Mouse (Mus musculus) midbrain, embryonic 14.5 days (tissue): ENCODE measurements around the gene Ints6l. TPM values are rescaled to one million over a fixed set of nuclear protein-coding genes. Genes with fewer than 3 reads are reported as not detected.

ENCODE experiments used
- ATAC-seq: fragments of 200-750 bp; cut with Nextera tagmentation; 2 replicates; pipeline ENCODE4 v1.8.0; 2017; ENCODE audit warnings: moderate number of reproducible peaks, moderate library complexity; ENCODE audit not compliant: low FRiP score, low TSS enrichment
- DNase-seq: peaks from one replicate; pipeline ENCODE4 v3.0.0-alpha.2; 2015
- H3K27ac ChIP-seq: fragments of 300-500 bp; sonication (generic); replicated peaks from 2 replicates; pipeline ENCODE4 v1.5.1; 2014; ENCODE audit warnings: mild to moderate bottlenecking, low read depth, low read length, moderate library complexity
- H3K27me3 ChIP-seq: fragments of 300-500 bp; sonication (generic); 2 replicates; pipeline ENCODE4 v1.6.1; 2014; ENCODE audit warnings: low read length, control low read depth, mixed read lengths; ENCODE audit not compliant: control insufficient read depth, insufficient read depth
- H3K36me3 ChIP-seq: fragments of 300-500 bp; sonication (generic); 2 replicates; pipeline ENCODE4 v1.6.1; 2014; ENCODE audit warnings: low read length, control low read depth; ENCODE audit not compliant: control insufficient read depth, insufficient read depth
- H3K4me1 ChIP-seq: fragments of 300-500 bp; sonication (generic); 2 replicates; pipeline ENCODE4 v1.6.1; 2014; ENCODE audit warnings: mild to moderate bottlenecking, antibody characterized with exemption, low read length, control low read depth; ENCODE audit not compliant: control insufficient read depth, insufficient read depth
- H3K4me2 ChIP-seq: fragments of 300-500 bp; sonication (generic); 2 replicates; pipeline ENCODE4 v1.6.1; 2014; ENCODE audit warnings: mild to moderate bottlenecking, low read length, moderate library complexity
- H3K4me3 ChIP-seq: fragments of 300-500 bp; sonication (generic); replicated peaks from 2 replicates; pipeline ENCODE4 v1.5.1; 2014; ENCODE audit warnings: low read depth, low read length
- H3K9ac ChIP-seq: fragments of 300-500 bp; sonication (generic); replicated peaks from 2 replicates; pipeline ENCODE4 v1.6.1; 2014; ENCODE audit warnings: mild to moderate bottlenecking, low read length, moderate library complexity
- H3K9me3 ChIP-seq: fragments of 300-500 bp; sonication (generic); 2 replicates; pipeline ENCODE4 v1.6.1; 2016; ENCODE audit warnings: low read length, control low read depth, mixed read lengths; ENCODE audit not compliant: control insufficient read depth
- WGBS: fragments of 180-500 bp; shearing (Covaris S2); extraction: QIAGEN DNeasy Blood & Tissue Kit; methylation state at CpG from one replicate; pipeline ENCODE4 v1.1.7; 2014; 5-methylcytosine and 5-hydroxymethylcytosine counted together
- polyA plus RNA-seq: library from polyadenylated mRNA; unstranded; fragments of >200 nt; fragmentation: Nextera tagmentation; extraction: Ambion mirVana; gene quantifications from 2 replicates; pipeline ENCODE4 v1.2.1, GENCODE M21; 2014

The Ints6l gene
- 21.0 and 22.0 TPM in 2 replicates for polyA plus RNA-seq

DNA sequence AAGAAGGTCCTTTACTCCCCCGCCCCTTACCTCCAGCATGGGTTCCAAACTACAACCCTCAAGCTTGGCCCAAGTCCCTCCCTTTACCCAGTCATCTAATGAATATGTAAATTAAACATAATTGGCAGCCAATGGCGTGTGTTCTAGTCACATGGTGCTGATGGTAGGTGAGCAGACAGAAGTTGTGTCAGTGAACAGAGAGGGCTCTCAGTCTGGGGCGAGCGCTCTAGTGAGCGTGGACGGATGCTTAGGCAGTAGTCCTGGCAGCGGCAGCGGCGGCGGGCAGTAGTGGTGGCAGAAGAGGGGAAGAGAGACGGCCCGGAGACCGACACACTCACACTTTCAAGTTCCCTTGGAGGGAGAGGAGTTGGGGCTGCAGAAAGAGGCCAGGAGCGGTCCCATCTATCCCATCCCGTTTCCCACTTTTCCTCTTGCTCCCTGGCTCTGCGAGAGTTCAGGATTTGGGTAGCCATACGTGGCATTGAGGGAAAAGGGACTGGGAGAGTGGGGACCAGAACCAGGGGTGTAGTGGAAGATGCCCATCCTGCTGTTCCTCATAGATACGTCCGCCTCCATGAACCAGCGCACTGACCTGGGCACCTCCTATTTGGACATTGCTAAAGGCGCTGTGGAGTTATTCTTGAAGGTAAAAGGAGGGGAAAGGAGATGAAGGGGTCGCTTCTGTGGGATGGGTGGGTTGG lies at the start of gene Ints6l:
TSS of gene Ints6l (plus strand) at position 187 of the 701 bp plus-strand sequence.
- Histone ChIP-seq H3K4me2 (peak within 1 kb of the TSS; percentile 55), H3K9ac (peak within 1 kb of the TSS; percentile 76), H3K27ac (peak within 1 kb of the TSS; percentile 97), H3K36me3 (no peaks in the 10 kb centered on the region), H3K9me3 (no peaks in the 10 kb centered on the region), H3K4me3 (peak within 1 kb of the TSS; percentile 56), H3K27me3 (no peaks in the 10 kb centered on the region), H3K4me1 (no peaks in the 10 kb centered on the region)
- DNase-seq: peak; percentile 82
- 20% methylated on average over 22 of the region's 22 CpGs for WGBS
- ATAC-seq: peak; percentile 82

- ATAC-seq: no peak
- DNase-seq: no peak
- no peak overlapping the region for H3K9ac ChIP-seq
- no peak overlapping the region for H3K4me2 ChIP-seq
- no peak overlapping the region for H3K4me3 ChIP-seq
- 79% methylated on average over 1 of the region's 1 CpGs for WGBS
- H3K27ac ChIP-seq: no peak overlapping the region
- H3K27me3 ChIP-seq: no peaks in the 10 kb centered on the region
- H3K9me3 ChIP-seq: no peaks in the 10 kb centered on the region
- no peaks in the 10 kb centered on the region for H3K4me1 ChIP-seq
- no peaks in the 10 kb centered on the region for H3K36me3 ChIP-seq
Observed at GRCm38 (mm10) chrX:56405482-56405881, 49.2 kb upstream of the Ints6l start.

DNA sequence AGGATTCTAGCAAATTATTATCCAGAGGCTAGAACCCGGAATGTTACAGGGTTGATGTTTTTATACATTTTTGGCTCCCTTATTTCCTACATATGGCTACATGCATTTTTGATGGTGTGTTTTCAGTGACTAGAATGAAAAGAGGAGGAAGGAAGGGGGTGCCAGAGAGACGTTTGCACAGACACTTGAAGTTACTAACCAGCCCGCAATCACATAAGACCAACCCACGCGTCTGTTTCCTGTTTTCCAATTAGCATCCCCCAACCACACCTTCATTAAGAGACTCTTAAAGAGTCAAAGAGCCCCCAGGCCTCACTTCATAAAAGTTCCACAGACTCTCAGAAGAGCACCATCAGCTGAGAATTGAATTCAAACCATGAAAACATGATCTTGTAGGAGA lies 48.5 kb upstream of the Ints6l start:
- WGBS: 80% methylated on average over 5 of the region's 5 CpGs
- DNase-seq (no peak), ATAC-seq (no peak)
- H3K27me3 ChIP-seq: no peaks in the 10 kb centered on the region
- no peaks in the 10 kb centered on the region for H3K36me3 ChIP-seq
- no peak overlapping the region for H3K9ac ChIP-seq
- no peaks in the 10 kb centered on the region for H3K4me1 ChIP-seq
- no peak overlapping the region for H3K27ac ChIP-seq
- H3K9me3 ChIP-seq: no peaks in the 10 kb centered on the region
- H3K4me3 ChIP-seq: no peak overlapping the region
- H3K4me2 ChIP-seq: no peak overlapping the region

DNA sequence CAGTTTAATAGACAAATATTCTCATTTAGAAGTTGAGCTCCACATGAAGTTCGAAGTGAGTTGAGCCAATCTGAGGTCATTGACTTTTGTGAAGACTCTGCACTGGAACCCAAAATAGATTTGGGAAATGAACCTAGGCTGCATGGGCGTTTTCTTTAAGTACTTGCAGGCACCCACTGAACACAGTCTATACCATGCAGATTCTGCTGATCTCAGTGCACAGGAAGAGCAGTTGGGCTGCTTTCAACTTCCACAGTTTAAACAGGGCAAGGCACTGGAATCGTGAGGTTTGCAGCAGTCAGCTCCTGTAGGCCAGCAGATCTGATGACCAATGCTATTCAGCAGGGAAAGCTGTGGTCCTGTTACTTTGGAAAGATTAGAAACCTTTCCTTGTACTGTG lies 38.4 kb upstream of the Ints6l start:
- no peaks in the 10 kb centered on the region for H3K4me1 ChIP-seq
- no peaks in the 10 kb centered on the region for H3K27me3 ChIP-seq
- no peak overlapping the region for H3K27ac ChIP-seq
- ATAC-seq (no peak), DNase-seq (no peak)
- H3K9ac ChIP-seq: no peak overlapping the region
- H3K36me3 ChIP-seq: no peaks in the 10 kb centered on the region
- no peak overlapping the region for H3K4me3 ChIP-seq
- H3K4me2 ChIP-seq: no peak overlapping the region
- no peaks in the 10 kb centered on the region for H3K9me3 ChIP-seq
- 76% methylated on average over 3 of the region's 3 CpGs for WGBS

DNA sequence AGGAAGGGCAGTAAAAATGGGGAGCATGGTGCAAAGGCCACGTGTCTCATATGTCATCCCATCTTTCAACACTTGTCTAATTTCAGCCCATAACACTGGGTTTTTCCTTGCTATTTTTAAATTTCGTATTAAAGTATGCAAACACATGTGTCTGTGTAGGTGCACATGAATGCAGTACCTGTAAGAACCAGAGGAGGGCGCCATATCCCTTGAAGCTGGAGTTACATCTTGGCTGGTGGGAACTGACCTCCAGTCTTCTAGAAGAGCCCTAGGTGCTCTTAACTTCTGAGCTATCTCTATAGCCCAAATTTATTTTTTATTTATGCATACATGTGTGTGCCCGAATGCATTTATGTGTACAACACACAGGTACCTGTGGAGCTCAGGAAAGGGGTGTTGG lies 37.1 kb upstream of the Ints6l start:
- Histone ChIP-seq H3K27me3 (no peaks in the 10 kb centered on the region), H3K4me3 (no peak overlapping the region), H3K27ac (no peak overlapping the region), H3K36me3 (no peaks in the 10 kb centered on the region), H3K9me3 (no peaks in the 10 kb centered on the region), H3K9ac (no peak overlapping the region), H3K4me2 (no peak overlapping the region), H3K4me1 (no peaks in the 10 kb centered on the region)
- ATAC-seq: no peak
- WGBS: 72% methylated on average over 4 of the region's 4 CpGs
- no peak for DNase-seq

- Histone ChIP-seq H3K4me1 (no peaks in the 10 kb centered on the region), H3K36me3 (no peaks in the 10 kb centered on the region), H3K27me3 (no peaks in the 10 kb centered on the region), H3K4me2 (no peak overlapping the region), H3K9me3 (no peaks in the 10 kb centered on the region), H3K27ac (no peak overlapping the region), H3K4me3 (no peak overlapping the region), H3K9ac (no peak overlapping the region)
- ATAC-seq (no peak), DNase-seq (no peak)
- WGBS: 36% methylated on average over 2 of the region's 2 CpGs
Observed at GRCm38 (mm10) chrX:56430601-56431000, 24.1 kb upstream of the Ints6l start.

- no peak overlapping the region for H3K4me3 ChIP-seq
- H3K27me3 ChIP-seq: no peaks in the 10 kb centered on the region
- no peaks in the 10 kb centered on the region for H3K4me1 ChIP-seq
- no peak for DNase-seq
- no peak overlapping the region for H3K4me2 ChIP-seq
- no peak for ATAC-seq
- 81% methylated on average over 7 of the region's 7 CpGs for WGBS
- no peak overlapping the region for H3K9ac ChIP-seq
- H3K9me3 ChIP-seq: no peaks in the 10 kb centered on the region
- no peak overlapping the region for H3K27ac ChIP-seq
- no peaks in the 10 kb centered on the region for H3K36me3 ChIP-seq
Observed at GRCm38 (mm10) chrX:56435758-56436283, 18.8 kb upstream of the Ints6l start.

- Histone ChIP-seq H3K4me3 (no peak overlapping the region), H3K4me2 (no peak overlapping the region), H3K9ac (no peak overlapping the region), H3K36me3 (no peaks in the 10 kb centered on the region), H3K4me1 (no peaks in the 10 kb centered on the region), H3K27me3 (no peaks in the 10 kb centered on the region), H3K9me3 (no peaks in the 10 kb centered on the region; the same call in 1 of the 2 replicates), H3K27ac (no peak overlapping the region)
- WGBS: 85% methylated on average over 11 of the region's 11 CpGs
- no peak for DNase-seq
- ATAC-seq: no peak
Observed at GRCm38 (mm10) chrX:56446487-56447428, 7.9 kb upstream of the Ints6l start.
